Mouse (Mus musculus) embryonic fibroblast, embryonic 13.5 days (primary cell): ENCODE data around the gene Ezr.
"Not testable (repeated sequence)": the region's sequence is repeated elsewhere in the genome, so short reads cannot be mapped to it uniquely, and the experiment has no call there.

Experiments
- CTCF ChIP-seq: IDR thresholded peaks from 2 replicates; pipeline ENCODE4 v1.5.1; 2011; ENCODE audit warnings: mild to moderate bottlenecking, control low read depth, low read length, moderate library complexity, borderline replicate concordance; ENCODE audit not compliant: insufficient read depth
- POLR2A ChIP-seq: IDR thresholded peaks from 2 replicates; pipeline ENCODE4 v1.6.1; 2011; ENCODE audit warnings: low read depth, mild to moderate bottlenecking, control low read depth, low read length, moderate library complexity

GRCm38 (mm10) chr17:6707422-6707821 lies 75.2 kb downstream of the Ezr start:
- TF ChIP-seq CTCF, POLR2A: not testable (repeated sequence)
